Mouse (Mus musculus) CH12.LX (cell line): ENCODE data around the gene Rps6ka2. TPM values are rescaled to one million over a fixed set of nuclear protein-coding genes. Genes with fewer than 3 reads are reported as not detected.
A peak's percentile ranks its signal among the peaks of the same experiment; 100 is the strongest.

Source experiments
- DNase-seq: peaks from one replicate; pipeline ENCODE4 v3.0.0-alpha.2; 2013; ENCODE audit errors: extremely low read depth
- H3K27ac ChIP-seq: 2 replicates; pipeline ENCODE4 v1.5.1; 2012; ENCODE audit warnings: low read depth, mild to moderate bottlenecking, control low read depth, moderate library complexity; ENCODE audit not compliant: insufficient read depth
- H3K27me3 ChIP-seq: replicated peaks from 2 replicates; pipeline ENCODE3; 2012; ENCODE audit warnings: inconsistent platforms
- H3K36me3 ChIP-seq, 2 experiments: replicated peaks in 1 of 2; 2 replicates each; pipeline versions ENCODE3 to v1.6.1; 2012; ENCODE audit warnings: inconsistent platforms in 1 of 2, low read length in 1 of 2, mild to moderate bottlenecking in 1 of 2, mixed read lengths in 1 of 2, moderate library complexity in 1 of 2; ENCODE audit not compliant: control insufficient read depth in 1 of 2, insufficient read depth in 1 of 2
- H3K4me1 ChIP-seq, 2 experiments: 2 replicates each; pipeline ENCODE4 v1.6.1; 2012; ENCODE audit warnings: inconsistent platforms in 1 of 2, moderate library complexity in 1 of 2; ENCODE audit not compliant: insufficient read depth in 2 of 2, control insufficient read depth in 1 of 2
- H3K4me2 ChIP-seq: 2 replicates; pipeline ENCODE4 v1.6.1; 2012; ENCODE audit warnings: low read depth, mild to moderate bottlenecking, control low read depth; ENCODE audit not compliant: poor library complexity, insufficient read depth, severe bottlenecking
- H3K4me3 ChIP-seq, 3 experiments: fragments of 150-350 bp in 1 of 3; sonication (generic) in 1 of 3; replicated peaks in 1 of 3; 2 replicates each; pipeline versions ENCODE3 to v1.5.1; 2011 to 2012; ENCODE audit warnings: low read depth in 2 of 3, low read length in 2 of 3, mild to moderate bottlenecking in 2 of 3, moderate library complexity in 2 of 3, control low read depth in 1 of 3, improper control_type of control experiment in 1 of 3, inconsistent platforms in 1 of 3, mixed read lengths in 1 of 3; ENCODE audit not compliant: poor library complexity in 1 of 3
- H3K79me2 ChIP-seq: replicated peaks from 2 replicates; pipeline ENCODE4 v1.6.1; 2012; ENCODE audit warnings: mild to moderate bottlenecking, moderate library complexity; ENCODE audit not compliant: control insufficient read depth, poor library complexity, insufficient read depth, severe bottlenecking; ENCODE audit errors: extremely low read depth
- H3K9ac ChIP-seq: 2 replicates; pipeline ENCODE4 v1.6.1; 2012; ENCODE audit warnings: low read depth, mild to moderate bottlenecking, control low read depth, moderate library complexity; ENCODE audit not compliant: insufficient read depth
- H3K9me3 ChIP-seq: replicated peaks from 2 replicates; pipeline ENCODE3; 2012; ENCODE audit warnings: low read length, inconsistent platforms, mixed read lengths
- BHLHE40 ChIP-seq: IDR thresholded peaks from 2 replicates; pipeline ENCODE4 v1.6.1; 2011; ENCODE audit warnings: mild to moderate bottlenecking, low read depth, low read length, improper control_type of control experiment
- CTCF ChIP-seq, 2 experiments: IDR thresholded peaks in 1 of 2; conservative IDR thresholded peaks in 1 of 2; 2 replicates each; pipeline ENCODE4 v1.5.1; 2011 to 2012; ENCODE audit warnings: low read depth in 2 of 2, low read length in 2 of 2, improper control_type of control experiment in 1 of 2, inconsistent platforms in 1 of 2, mild to moderate bottlenecking in 1 of 2, moderate library complexity in 1 of 2
- E2F4 ChIP-seq: IDR thresholded peaks from 2 replicates; pipeline ENCODE4 v1.6.1; 2011; ENCODE audit warnings: low read depth, low read length, improper control_type of control experiment; ENCODE audit not compliant: insufficient replicate concordance
- ELF1 ChIP-seq: IDR thresholded peaks from 2 replicates; pipeline ENCODE4 v1.6.1; 2014; ENCODE audit warnings: low read depth, mild to moderate bottlenecking, inconsistent platforms, low read length, improper control_type of control experiment
- EP300 ChIP-seq: IDR thresholded peaks from 2 replicates; pipeline ENCODE4 v1.6.1; 2011; ENCODE audit warnings: low read length, improper control_type of control experiment
- ETS1 ChIP-seq: conservative IDR thresholded peaks from 2 replicates; pipeline ENCODE4 v1.6.1; 2012; ENCODE audit warnings: low read depth, mild to moderate bottlenecking, inconsistent platforms, low read length, improper control_type of control experiment, moderate library complexity
- HCFC1 ChIP-seq: IDR thresholded peaks from 2 replicates; pipeline ENCODE4 v1.6.1; 2012; ENCODE audit warnings: low read depth, mild to moderate bottlenecking, inconsistent platforms, low read length, improper control_type of control experiment
- IRF4 ChIP-seq: IDR thresholded peaks from 2 replicates; pipeline ENCODE4 v1.6.1; 2014; ENCODE audit warnings: low read depth, mild to moderate bottlenecking, inconsistent platforms, low read length, improper control_type of control experiment
- JUN ChIP-seq: IDR thresholded peaks from 2 replicates; pipeline ENCODE4 v1.6.1; 2011; ENCODE audit warnings: low read depth, mild to moderate bottlenecking, low read length, improper control_type of control experiment, moderate library complexity; ENCODE audit not compliant: insufficient read depth
- JUND ChIP-seq: conservative IDR thresholded peaks from 2 replicates; pipeline ENCODE4 v1.6.1; 2011; ENCODE audit warnings: low read depth, low read length, improper control_type of control experiment
- MAX ChIP-seq: IDR thresholded peaks from 2 replicates; pipeline ENCODE4 v1.6.1; 2011; ENCODE audit warnings: low read length, improper control_type of control experiment
- MYC ChIP-seq: IDR thresholded peaks from 2 replicates; pipeline ENCODE4 v1.6.1; 2011; ENCODE audit warnings: low read depth, mild to moderate bottlenecking, improper control_type of control experiment, low read length
- NRF1 ChIP-seq: IDR thresholded peaks from 2 replicates; pipeline ENCODE4 v1.6.1; 2014; ENCODE audit warnings: low read depth, mild to moderate bottlenecking, inconsistent platforms, low read length, improper control_type of control experiment, moderate library complexity
- PAX5 ChIP-seq: IDR thresholded peaks from 2 replicates; pipeline ENCODE4 v1.6.1; 2012; ENCODE audit warnings: low read length, inconsistent platforms, mixed read lengths
- RCOR1 ChIP-seq: conservative IDR thresholded peaks from 2 replicates; pipeline ENCODE4 v1.6.1; 2012; ENCODE audit warnings: low read depth, mild to moderate bottlenecking, inconsistent platforms, low read length, improper control_type of control experiment
- SMC3 ChIP-seq: IDR thresholded peaks from 2 replicates; pipeline ENCODE4 v1.6.1; 2011; ENCODE audit warnings: low read depth, low read length, improper control_type of control experiment
- TBP ChIP-seq: conservative IDR thresholded peaks from 2 replicates; pipeline ENCODE4 v1.6.1; 2011; ENCODE audit warnings: low read depth, low read length, improper control_type of control experiment
- USF1 ChIP-seq: IDR thresholded peaks from 2 replicates; pipeline ENCODE4 v1.6.1; 2014; ENCODE audit warnings: low read depth, mild to moderate bottlenecking, inconsistent platforms, low read length, improper control_type of control experiment
- USF2 ChIP-seq: conservative IDR thresholded peaks from 2 replicates; pipeline ENCODE4 v1.6.1; 2011; ENCODE audit warnings: low read depth, low read length, improper control_type of control experiment
- ZC3H11A ChIP-seq: IDR thresholded peaks from 2 replicates; pipeline ENCODE4 v1.6.1; 2012; ENCODE audit warnings: low read depth, mild to moderate bottlenecking, inconsistent platforms, low read length, improper control_type of control experiment
- dilution Hi-C: fragments of 300-500 bp; cut with MboI; formaldehyde crosslinking; loops from 2 replicates; pipeline ENCODE4 v1.14.3; 2020; ENCODE audit warnings: low sequenced_read_pairs; ENCODE audit not compliant: extremely low pct_unique_long_range_greater_than_20kb, extremely low pct_ligation_motif_present
- in situ Hi-C: fragments of 300-500 bp; cut with MboI; formaldehyde crosslinking; loops from 3 replicates; pipeline ENCODE4 v1.14.3; 2019; ENCODE audit warnings: low sequenced_read_pairs, low pct_ligation_motif_present, low pct_unique_long_range_greater_than_20kb, mixed read lengths
- polyA plus RNA-seq: library from polyadenylated mRNA; unstranded; fragments of >175 nt; gene quantifications from 2 replicates; pipeline ENCODE4 v1.2.1, GENCODE M21; 2012; ENCODE audit warnings: low read depth; ENCODE audit not compliant: insufficient read length
- total RNA-seq, 2 experiments: library from RNA; depleted of rRNA; stranded (reverse); fragments of 300-350 nt in 1 of 2; fragments of >200 nt in 1 of 2; gene quantifications; 2 replicates each; pipeline ENCODE4 v1.2.3; 2012 to 2014

Gene Rps6ka2
- total and polyA plus RNA-seq, 3 experiments, result 0.64 to 1.4 (median 0.91) TPM

- H3K4me2 ChIP-seq, result no peak overlapping the region
- in situ Hi-C loops, result no loop called here
These were observed 6.0 kb upstream of the Rps6ka2 start for GRCm38 (mm10) chr17:7163955-7164354.

GRCm38 (mm10) chr17:7165524-7165923, 4.4 kb upstream of the Rps6ka2 start:
- peaks cover 13% of the 10 kb centered on the region for H3K27me3 ChIP-seq
- H3K79me2 ChIP-seq, result no peaks in the 10 kb centered on the region
- H3K4me3 ChIP-seq, result no peak overlapping the region
- no peak for DNase-seq
- H3K9ac ChIP-seq, result no peak overlapping the region
- TF ChIP-seq CTCF (conservative IDR thresholded peaks at IDR 0.05 in 1 of 2, IDR thresholded peaks at IDR 0.05 in 1 of 2; ENCODE audit: low read depth in 2 of 2, low read length in 2 of 2) (no peak), BHLHE40 (no peak), RCOR1 (no peak), JUN (no peak), USF1 (no peak), EP300 (no peak), PAX5 (no peak), MYC (no peak), NRF1 (no peak), IRF4 (no peak), TBP (no peak), JUND (no peak), HCFC1 (no peak), ZC3H11A (no peak)
- no peak overlapping the region for H3K27ac ChIP-seq
- no peaks in the 10 kb centered on the region for H3K9me3 ChIP-seq
- H3K36me3 ChIP-seq, result no peaks in the 10 kb centered on the region
- dilution Hi-C loops (no loop called here), in situ Hi-C loops (no loop called here)
- no peak overlapping the region for H3K4me2 ChIP-seq
- H3K4me1 ChIP-seq, result peaks cover 6 to 22% of the 10 kb centered on the region in 2 experiments

More at GRCm38 (mm10) chr17:7163955-7164354, 6.0 kb upstream of the Rps6ka2 start:
- Histone ChIP-seq H3K4me1 (peaks cover 3 to 13% of the 10 kb centered on the region in 2 experiments; a peak in 3 of 4 replicates), H3K27ac (no peak overlapping the region), H3K27me3 (peaks cover 10% of the 10 kb centered on the region), H3K79me2 (no peaks in the 10 kb centered on the region), H3K4me3 (no peak overlapping the region), H3K36me3 (no peaks in the 10 kb centered on the region), H3K9me3 (no peaks in the 10 kb centered on the region), H3K9ac (no peak overlapping the region)
- dilution Hi-C loops, result no loop called here
- DNase-seq, result peak; percentile 32
- TF ChIP-seq E2F4 (no peak), CTCF (conservative IDR thresholded peaks at IDR 0.05 in 1 of 2, IDR thresholded peaks at IDR 0.05 in 1 of 2; ENCODE audit: low read depth in 2 of 2, low read length in 2 of 2) (no peak), ETS1 (peak; percentile 50), MAX (no peak), USF2 (no peak), ELF1 (no peak), SMC3 (no peak)
